Mouse (Mus musculus): ENCODE data around the gene Clns1a.

DNA sequence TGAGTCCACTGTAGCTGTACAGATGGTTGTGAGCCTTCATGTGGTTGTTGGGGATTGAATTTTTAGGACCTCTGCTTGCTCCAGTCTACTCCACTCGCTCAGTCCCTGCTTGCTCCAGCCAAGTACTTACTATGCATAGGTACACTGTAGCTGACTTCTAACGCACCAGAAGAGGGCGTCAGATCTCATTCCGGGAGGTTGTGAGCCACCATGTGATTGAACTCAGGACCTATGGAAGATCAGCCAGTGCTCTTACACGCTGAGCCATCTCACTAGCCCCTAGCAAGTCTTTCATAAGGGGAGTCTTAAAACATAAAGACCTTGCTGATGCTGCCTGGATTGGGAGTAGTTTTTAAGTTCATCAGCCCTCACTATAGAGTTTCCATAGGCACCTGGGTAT, 23.7 kb downstream of the Clns1a start:
- TF ChIP-seq CTCF (conservative IDR thresholded peaks at IDR 0.05 in 1 of 2, IDR thresholded peaks at IDR 0.05 in 1 of 2; ENCODE audit: low read depth in 2 of 2, low read length in 2 of 2) (no peak), ZC3H11A (IDR thresholded peaks at IDR 0.05; ENCODE audit: low read depth, low read length) (no peak), POLR2AphosphoS2 (IDR thresholded peaks at IDR 0.05; ENCODE audit: low read depth, low read length) (no peak), KAT2A (IDR thresholded peaks at IDR 0.05; ENCODE audit: insufficient replicate concordance, low read length) (no peak), CHD2 (IDR thresholded peaks at IDR 0.05; ENCODE audit: low read length) (no peak), ZNF384 (IDR thresholded peaks at IDR 0.05; ENCODE audit: low read depth, low read length) (no peak), JUND (conservative IDR thresholded peaks at IDR 0.05; ENCODE audit: low read depth, low read length) (no peak), NELFE (IDR thresholded peaks at IDR 0.05; ENCODE audit: low read depth, low read length) (no peak), MAX (IDR thresholded peaks at IDR 0.05; ENCODE audit: low read length) (no peak), USF1 (IDR thresholded peaks at IDR 0.05; ENCODE audit: low read depth, low read length) (no peak), HCFC1 (IDR thresholded peaks at IDR 0.05; ENCODE audit: low read depth, low read length) (no peak)

Data from CH12.LX (cell line).